Mouse (Mus musculus) embryonic facial prominence, embryonic 11.5 days (tissue): ENCODE data around the gene Cpa1. TPM values are rescaled to one million over a fixed set of nuclear protein-coding genes. Genes with fewer than 3 reads are reported as not detected.

Experiments used
- ATAC-seq: fragments of 200-750 bp; cut with Nextera tagmentation; replicated peaks from 2 replicates; pipeline ENCODE4 v1.8.0; 2017; ENCODE audit warnings: low read depth; ENCODE audit not compliant: insufficient number of reproducible peaks, low FRiP score, low TSS enrichment
- DNase-seq: peaks from one replicate; pipeline ENCODE4 v3.0.0-alpha.2; 2015; ENCODE audit warnings: low spot score
- H3K27ac ChIP-seq: fragments of 300-500 bp; sonication (generic); replicated peaks from 2 replicates; pipeline ENCODE4 v1.5.1; 2014; ENCODE audit warnings: mild to moderate bottlenecking, low read depth, low read length, control low read depth
- H3K27me3 ChIP-seq: fragments of 300-500 bp; sonication (generic); 2 replicates; pipeline ENCODE4 v1.6.1; 2014; ENCODE audit warnings: mild to moderate bottlenecking, low read length, moderate library complexity, mixed read lengths; ENCODE audit not compliant: control insufficient read depth, insufficient read depth
- H3K36me3 ChIP-seq: fragments of 300-500 bp; sonication (generic); replicated peaks from 2 replicates; pipeline ENCODE4 v1.6.1; 2014; ENCODE audit warnings: low read depth, mild to moderate bottlenecking, low read length, moderate library complexity, mixed read lengths; ENCODE audit not compliant: control insufficient read depth, insufficient read depth
- H3K4me1 ChIP-seq: fragments of 300-500 bp; sonication (generic); 2 replicates; pipeline ENCODE4 v1.6.1; 2014; ENCODE audit warnings: low read length, mixed read lengths; ENCODE audit not compliant: control insufficient read depth, insufficient read depth
- H3K4me2 ChIP-seq: fragments of 300-500 bp; sonication (generic); 2 replicates; pipeline ENCODE4 v1.6.1; 2014; ENCODE audit warnings: low read depth, mild to moderate bottlenecking, control low read depth, low read length, moderate library complexity
- H3K4me3 ChIP-seq: fragments of 300-500 bp; sonication (generic); 2 replicates; pipeline ENCODE4 v1.5.1; 2014; ENCODE audit warnings: low read depth, low read length, control low read depth
- H3K9ac ChIP-seq: fragments of 300-500 bp; sonication (generic); replicated peaks from 2 replicates; pipeline ENCODE4 v1.6.1; 2014; ENCODE audit warnings: mild to moderate bottlenecking, control low read depth, low read length
- H3K9me3 ChIP-seq: fragments of 300-500 bp; sonication (generic); replicated peaks from 2 replicates; pipeline ENCODE4 v1.6.1; 2016; ENCODE audit warnings: mild to moderate bottlenecking, low read length, inconsistent platforms, mixed read lengths; ENCODE audit not compliant: control insufficient read depth
- WGBS: fragments of 180-500 bp; shearing (Covaris S2); extraction: QIAGEN DNeasy Blood & Tissue Kit; methylation state at CpG from one replicate; pipeline ENCODE4 v1.1.7; 2014; 5-methylcytosine and 5-hydroxymethylcytosine counted together
- polyA plus RNA-seq: library from polyadenylated mRNA; unstranded; fragments of >200 nt; fragmentation: Nextera tagmentation; extraction: Ambion mirVana; gene quantifications from 2 replicates; pipeline ENCODE4 v1.2.1, GENCODE M21; 2014

Cpa1 gene
- polyA plus RNA-seq, 1 experiment from 2014 or later: 0.21 TPM

DNA sequence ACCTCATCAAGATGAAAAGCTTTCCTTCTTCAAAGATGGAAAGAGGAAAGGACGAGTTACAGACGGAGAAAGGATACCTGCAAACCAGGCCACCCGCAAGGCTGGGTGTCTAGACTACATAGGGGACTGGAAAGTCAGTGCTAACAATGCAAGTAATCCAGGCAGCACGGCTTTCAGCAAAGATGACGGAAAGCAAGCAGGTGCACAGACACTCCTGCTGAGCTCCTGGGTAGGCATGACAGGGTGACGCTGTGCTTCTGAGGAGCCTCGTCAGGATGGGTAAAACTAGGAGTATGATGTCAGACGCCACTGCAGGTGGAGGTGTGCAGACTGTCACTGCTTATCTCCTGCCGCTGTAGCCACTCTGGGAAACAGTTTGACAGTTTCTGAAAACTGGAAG lies 38.6 kb downstream of the Cpa1 start:
- peaks cover 2% of the 10 kb centered on the region; the same call in 1 of the 2 replicates for H3K4me1 ChIP-seq
- no peaks in the 10 kb centered on the region for H3K27me3 ChIP-seq
- H3K4me3 ChIP-seq: no peak overlapping the region
- DNase-seq (no peak), ATAC-seq (no peak)
- no peak overlapping the region for H3K27ac ChIP-seq
- no peak overlapping the region for H3K9ac ChIP-seq
- 78% methylated on average over 9 of the region's 9 CpGs for WGBS
- no peak overlapping the region for H3K4me2 ChIP-seq
- H3K36me3 ChIP-seq: no peaks in the 10 kb centered on the region
- no peaks in the 10 kb centered on the region for H3K9me3 ChIP-seq

DNA sequence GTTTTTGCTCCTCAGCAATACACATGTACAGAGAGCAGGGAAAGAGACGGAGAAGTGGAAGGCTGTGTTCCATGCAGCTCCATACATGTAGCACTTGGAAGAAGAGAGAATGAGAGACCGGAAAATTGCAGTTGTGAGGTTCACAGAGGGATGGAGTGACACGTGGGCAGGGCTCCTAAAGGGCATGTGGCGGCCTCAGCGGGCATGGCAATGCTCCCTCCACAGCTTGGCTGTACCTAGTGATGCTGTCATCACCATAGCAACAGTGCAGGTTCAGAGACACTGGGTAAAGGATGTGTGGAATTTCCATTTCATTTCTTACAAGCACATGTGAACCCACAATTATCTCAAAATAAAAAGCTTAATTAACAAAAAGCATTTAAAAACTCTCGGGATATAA lies 39.5 kb downstream of the Cpa1 start:
- no peaks in the 10 kb centered on the region for H3K27me3 ChIP-seq
- 80% methylated on average over 6 of the region's 6 CpGs for WGBS
- no peak overlapping the region for H3K9ac ChIP-seq
- H3K27ac ChIP-seq: no peak overlapping the region
- H3K4me3 ChIP-seq: no peak overlapping the region
- no peak overlapping the region for H3K4me2 ChIP-seq
- no peaks in the 10 kb centered on the region for H3K36me3 ChIP-seq
- no peaks in the 10 kb centered on the region for H3K9me3 ChIP-seq
- peaks cover 2% of the 10 kb centered on the region; the same call in 1 of the 2 replicates for H3K4me1 ChIP-seq
- no peak for ATAC-seq
- DNase-seq: no peak

DNA sequence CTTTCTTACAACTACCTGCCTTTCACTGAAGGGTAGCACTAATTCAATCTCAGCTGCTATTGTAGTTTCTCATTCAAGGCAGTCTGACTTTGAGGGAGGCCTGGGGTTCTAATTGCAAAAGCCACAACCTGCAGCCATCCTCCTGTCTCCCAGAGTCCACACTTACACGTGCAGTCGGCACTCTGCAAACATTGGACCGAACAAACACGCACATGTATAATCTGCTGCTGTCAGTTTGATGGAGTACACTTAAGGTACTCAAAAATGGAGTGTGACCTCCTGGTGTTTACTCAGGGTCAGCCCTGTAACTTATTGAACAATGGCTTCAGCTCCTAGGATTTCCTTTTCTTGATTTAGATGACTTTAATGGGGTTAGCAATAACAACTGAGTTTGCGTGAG lies 40.5 kb downstream of the Cpa1 start:
- Histone ChIP-seq H3K4me3 (no peak overlapping the region), H3K27me3 (no peaks in the 10 kb centered on the region), H3K4me1 (peaks cover 2% of the 10 kb centered on the region; the same call in 1 of the 2 replicates), H3K27ac (no peak overlapping the region), H3K9ac (no peak overlapping the region), H3K36me3 (no peaks in the 10 kb centered on the region), H3K9me3 (no peaks in the 10 kb centered on the region), H3K4me2 (no peak overlapping the region)
- DNase-seq (no peak), ATAC-seq (no peak)
- WGBS: 52% methylated on average over 5 of the region's 5 CpGs

DNA sequence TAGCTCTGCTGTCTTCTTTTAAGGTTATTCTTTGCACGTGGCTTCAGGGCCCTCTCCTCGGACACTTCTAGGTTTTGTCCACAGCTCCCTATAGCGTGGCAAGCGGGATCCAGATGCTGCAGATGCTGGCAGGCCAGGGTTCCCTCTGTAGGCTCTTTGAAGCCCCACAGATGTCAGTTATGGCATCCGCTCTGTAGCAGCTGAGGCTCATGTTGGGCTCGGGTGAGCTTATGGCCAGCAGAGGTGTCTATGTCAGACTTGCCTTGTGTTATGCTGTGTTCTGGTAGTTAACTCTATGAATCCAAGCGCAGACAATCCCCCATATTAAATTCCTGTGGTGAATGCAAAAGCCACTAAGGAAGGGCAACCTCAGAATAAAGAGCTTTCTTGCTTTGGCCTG lies 41.4 kb downstream of the Cpa1 start:
- Histone ChIP-seq H3K9me3 (no peaks in the 10 kb centered on the region), H3K27ac (no peak overlapping the region), H3K4me1 (peaks cover 1% of the 10 kb centered on the region; the same call in 1 of the 2 replicates), H3K9ac (no peak overlapping the region), H3K27me3 (no peaks in the 10 kb centered on the region), H3K36me3 (no peaks in the 10 kb centered on the region), H3K4me2 (no peak overlapping the region), H3K4me3 (no peak overlapping the region)
- DNase-seq (no peak), ATAC-seq (no peak)
- 68% methylated on average over 7 of the region's 7 CpGs for WGBS

DNA sequence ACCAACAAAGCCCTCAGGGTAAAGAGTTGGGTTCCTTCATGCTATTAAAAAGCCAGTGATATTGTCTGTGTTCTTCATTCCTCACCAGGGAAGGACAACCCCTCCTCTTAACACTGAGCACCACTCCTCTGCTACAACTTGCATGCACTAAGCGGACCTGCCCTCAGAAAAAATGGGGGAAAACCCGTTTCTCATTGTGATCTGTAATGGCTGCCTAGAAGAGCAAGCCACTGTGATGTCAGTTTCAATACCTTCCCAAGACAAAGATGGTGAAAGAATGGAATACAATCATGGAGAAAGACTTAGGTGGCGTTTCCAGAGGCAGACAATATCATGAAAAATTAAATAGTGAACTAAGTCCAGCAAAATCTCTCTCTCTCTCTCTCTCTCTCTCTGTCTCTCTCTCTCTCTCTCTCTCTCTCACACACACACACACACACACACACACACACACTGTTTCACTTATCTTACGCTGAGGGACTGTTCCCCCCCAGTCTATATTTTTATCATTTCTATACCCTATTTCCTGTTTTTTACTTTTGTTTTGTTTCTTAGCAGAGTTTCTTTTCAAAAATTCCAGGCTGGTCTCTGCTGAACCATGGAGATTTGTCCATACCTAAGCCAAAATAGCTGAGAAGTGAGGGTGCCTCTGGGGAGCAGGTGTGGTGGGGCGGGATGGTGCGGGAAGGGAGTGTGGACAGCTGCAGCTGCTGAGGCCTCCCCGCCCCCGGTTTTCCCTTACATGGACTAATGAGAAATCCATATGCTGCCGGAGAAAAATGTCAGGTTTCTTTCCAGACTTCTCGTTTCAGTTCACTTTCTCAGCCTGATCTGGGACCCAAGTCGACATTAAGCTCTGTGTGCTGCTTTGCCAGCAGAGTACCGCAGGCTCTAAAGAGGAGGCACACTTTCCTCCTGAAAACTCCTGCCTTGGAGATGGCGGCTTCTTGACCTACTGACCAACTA lies 43.2 kb downstream of the Cpa1 start:
- Histone ChIP-seq H3K9me3 (no peaks in the 10 kb centered on the region), H3K36me3 (no peaks in the 10 kb centered on the region), H3K27ac (peak overlapping the region; percentile 87), H3K4me1 (no peaks in the 10 kb centered on the region; the same call in 1 of the 2 replicates), H3K4me2 (no peak overlapping the region), H3K27me3 (no peaks in the 10 kb centered on the region), H3K9ac (0 out of 2 replicates have a peak overlapping the region, but pooled peaks have one; percentile 1), H3K4me3 (no peak overlapping the region)
- 51% methylated on average over 13 of the region's 13 CpGs for WGBS
- DNase-seq (peak; percentile 53), ATAC-seq (no peak)

DNA sequence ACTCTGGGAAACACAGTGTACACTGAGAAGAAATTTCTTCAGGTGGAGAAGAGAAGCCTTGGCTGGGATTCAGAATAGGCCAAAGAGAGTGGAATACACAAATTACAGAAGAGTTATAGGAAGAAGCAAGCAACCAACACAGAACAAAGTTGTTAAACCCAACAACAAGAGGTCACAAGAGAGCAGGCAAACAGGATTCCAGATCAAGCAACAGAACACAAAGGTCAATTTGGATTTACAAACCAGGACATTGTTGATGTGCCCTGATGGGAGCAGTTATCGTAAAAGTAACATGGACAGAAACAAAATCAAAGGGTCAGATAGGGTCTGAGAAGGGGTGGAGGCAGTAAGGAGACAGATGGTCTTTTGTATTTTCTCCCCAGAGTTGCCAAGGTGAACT lies 45.6 kb downstream of the Cpa1 start:
- Histone ChIP-seq H3K9me3 (no peaks in the 10 kb centered on the region), H3K36me3 (no peaks in the 10 kb centered on the region), H3K27ac (no peak overlapping the region), H3K4me3 (no peak overlapping the region), H3K4me1 (no peaks in the 10 kb centered on the region; the same call in 1 of the 2 replicates), H3K4me2 (no peak overlapping the region), H3K9ac (no peak overlapping the region), H3K27me3 (no peaks in the 10 kb centered on the region)
- ATAC-seq (no peak), DNase-seq (no peak)
- WGBS: 57% methylated on average over 1 of the region's 1 CpGs

DNA sequence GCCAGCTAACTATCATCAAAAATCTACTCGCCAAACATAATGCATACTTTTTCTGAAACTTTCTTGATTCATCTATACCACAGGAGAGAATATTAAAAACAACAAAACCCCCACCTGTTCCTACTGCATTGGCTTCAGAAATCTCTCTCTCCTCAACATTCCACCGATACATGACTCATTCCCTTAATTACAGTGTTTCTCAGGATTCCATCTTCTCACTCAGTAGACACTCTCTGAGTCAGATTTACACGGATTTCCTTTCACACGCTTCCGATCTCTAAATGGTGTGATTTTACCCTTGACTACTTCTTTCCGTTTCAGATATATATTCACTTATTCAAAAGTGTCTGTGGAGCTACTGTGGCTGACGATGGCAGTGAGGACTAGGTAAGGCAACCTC lies 48.2 kb downstream of the Cpa1 start:
- Histone ChIP-seq H3K4me1 (no peaks in the 10 kb centered on the region; the same call in 1 of the 2 replicates), H3K4me3 (no peak overlapping the region), H3K9me3 (no peaks in the 10 kb centered on the region), H3K9ac (no peak overlapping the region), H3K27me3 (no peaks in the 10 kb centered on the region), H3K27ac (no peak overlapping the region), H3K36me3 (no peaks in the 10 kb centered on the region), H3K4me2 (no peak overlapping the region)
- DNase-seq (no peak), ATAC-seq (no peak)
- WGBS: 93% methylated on average over 7 of the region's 7 CpGs

DNA sequence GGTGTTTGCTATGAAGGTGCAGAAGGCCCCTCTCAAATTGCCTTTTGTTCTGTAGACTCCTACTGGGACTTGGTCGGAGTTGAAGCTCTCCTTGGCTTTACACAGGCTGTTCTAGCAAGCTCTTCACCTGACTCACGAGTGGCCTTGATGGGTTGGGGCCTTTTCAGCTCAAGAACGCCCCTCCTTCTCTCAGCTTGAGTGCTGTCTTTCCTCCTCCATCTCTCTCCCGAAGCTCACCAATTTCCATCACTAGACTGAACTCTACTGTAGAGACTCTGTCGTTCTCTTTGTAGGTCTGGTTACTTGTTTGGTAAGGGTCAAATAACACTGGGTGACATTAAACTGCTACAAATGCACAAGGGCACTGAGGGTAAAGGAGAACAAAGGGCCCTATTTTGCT lies 53.8 kb downstream of the Cpa1 start:
- ATAC-seq (no peak), DNase-seq (no peak)
- Histone ChIP-seq H3K27me3 (no peaks in the 10 kb centered on the region), H3K4me3 (peak overlapping the region; percentile 46), H3K4me1 (no peaks in the 10 kb centered on the region), H3K9me3 (no peaks in the 10 kb centered on the region), H3K27ac (peak overlapping the region; percentile 91), H3K9ac (peak overlapping the region; percentile 63), H3K36me3 (no peaks in the 10 kb centered on the region), H3K4me2 (peak overlapping the region; percentile 54)
- WGBS: 73% methylated on average over 5 of the region's 5 CpGs
